Mouse (Mus musculus) neural tube, embryonic 11.5 days (tissue): ENCODE data around the gene Eme1. TPM values are rescaled to one million over a fixed set of nuclear protein-coding genes. Genes with fewer than 3 reads are reported as not detected.
A peak's percentile ranks its signal among the peaks of the same experiment; 100 is the strongest.

Experiments used
- ATAC-seq: fragments of 200-750 bp; cut with Nextera tagmentation; 2 replicates; pipeline ENCODE4 v1.8.0; 2017; ENCODE audit warnings: moderate number of reproducible peaks, mild to moderate bottlenecking, moderate TSS enrichment, moderate library complexity; ENCODE audit not compliant: insufficient read depth, low FRiP score, low TSS enrichment
- DNase-seq: peaks from one replicate; pipeline ENCODE4 v3.0.0-alpha.2; 2015; ENCODE audit warnings: low spot score
- H3K27ac ChIP-seq: fragments of 300-500 bp; sonication (generic); 2 replicates; pipeline ENCODE4 v1.5.1; 2014; ENCODE audit warnings: low read depth, mild to moderate bottlenecking, low read length
- H3K27me3 ChIP-seq: fragments of 300-500 bp; sonication (generic); 2 replicates; pipeline ENCODE4 v1.6.1; 2014; ENCODE audit warnings: mild to moderate bottlenecking, low read length, mixed read lengths; ENCODE audit not compliant: control insufficient read depth, insufficient read depth
- H3K36me3 ChIP-seq: fragments of 300-500 bp; sonication (generic); 2 replicates; pipeline ENCODE4 v1.6.1; 2014; ENCODE audit warnings: mild to moderate bottlenecking, low read length, moderate library complexity, mixed read lengths; ENCODE audit not compliant: control insufficient read depth, insufficient read depth
- H3K4me1 ChIP-seq: fragments of 300-500 bp; sonication (generic); 2 replicates; pipeline ENCODE4 v1.6.1; 2014; ENCODE audit warnings: low read length, mixed read lengths; ENCODE audit not compliant: control insufficient read depth, insufficient read depth
- H3K4me2 ChIP-seq: fragments of 300-500 bp; sonication (generic); 2 replicates; pipeline ENCODE4 v1.6.1; 2014; ENCODE audit warnings: low read depth, mild to moderate bottlenecking, moderate library complexity
- H3K4me3 ChIP-seq: fragments of 300-500 bp; sonication (generic); 2 replicates; pipeline ENCODE4 v1.5.1; 2014; ENCODE audit warnings: low read depth, low read length
- H3K9ac ChIP-seq: fragments of 300-500 bp; sonication (generic); 2 replicates; pipeline ENCODE4 v1.6.1; 2014; ENCODE audit warnings: mild to moderate bottlenecking, low read length
- H3K9me3 ChIP-seq: fragments of 300-500 bp; sonication (generic); 2 replicates; pipeline ENCODE4 v1.6.1; 2016; ENCODE audit warnings: low read length; ENCODE audit not compliant: control insufficient read depth
- WGBS: fragments of 180-500 bp; shearing (Covaris S2); extraction: QIAGEN DNeasy Blood & Tissue Kit; methylation state at CpG from one replicate; pipeline ENCODE4 v1.1.7; 2014; 5-methylcytosine and 5-hydroxymethylcytosine counted together
- polyA plus RNA-seq: library from polyadenylated mRNA; unstranded; fragments of >200 nt; fragmentation: Nextera tagmentation; extraction: Ambion mirVana; gene quantifications from 2 replicates; pipeline ENCODE4 v1.2.1, GENCODE M21; 2014

Gene Eme1
- polyA plus RNA-seq, 1 experiment from 2014 or later = 39.8 TPM

GRCm38 (mm10) chr11:94687178-94687577 lies 33.4 kb upstream of the Eme1 start:
- Histone ChIP-seq H3K9ac (no peak overlapping the region), H3K4me3 (no peak overlapping the region), H3K27ac (no peak overlapping the region), H3K4me1 (no peaks in the 10 kb centered on the region), H3K27me3 (no peaks in the 10 kb centered on the region), H3K4me2 (no peak overlapping the region), H3K36me3 (no peaks in the 10 kb centered on the region), H3K9me3 (no peaks in the 10 kb centered on the region)
- DNase-seq (no peak), ATAC-seq (no peak)
- 88% methylated on average over 6 of the region's 6 CpGs for WGBS

- H3K4me3 ChIP-seq = no peak overlapping the region
- H3K9me3 ChIP-seq = no peaks in the 10 kb centered on the region
- H3K9ac ChIP-seq = no peak overlapping the region
Observed at GRCm38 (mm10) chr11:94682427-94682826, 28.7 kb upstream of the Eme1 start.

GRCm38 (mm10) chr11:94681640-94682039 lies 27.9 kb upstream of the Eme1 start:
- no peaks in the 10 kb centered on the region for H3K27me3 ChIP-seq
- 84% methylated on average over 4 of the region's 4 CpGs for WGBS
- ATAC-seq = no peak

More at GRCm38 (mm10) chr11:94682427-94682826, 28.7 kb upstream of the Eme1 start:
- DNase-seq = no peak
- no peak for ATAC-seq
- Histone ChIP-seq H3K4me1 (no peaks in the 10 kb centered on the region), H3K36me3 (no peaks in the 10 kb centered on the region), H3K27ac (no peak overlapping the region), H3K4me2 (no peak overlapping the region), H3K27me3 (no peaks in the 10 kb centered on the region)
- WGBS = 81% methylated on average over 7 of the region's 7 CpGs

GRCm38 (mm10) chr11:94680639-94681038 lies 26.9 kb upstream of the Eme1 start:
- no peak overlapping the region for H3K4me2 ChIP-seq
- H3K4me1 ChIP-seq = peaks cover 11% of the 10 kb centered on the region
- DNase-seq (no peak), ATAC-seq (no peak)
- no peaks in the 10 kb centered on the region for H3K9me3 ChIP-seq
- no peak overlapping the region for H3K9ac ChIP-seq
- no peaks in the 10 kb centered on the region for H3K36me3 ChIP-seq
- no peak overlapping the region for H3K4me3 ChIP-seq
- no peak overlapping the region for H3K27ac ChIP-seq
- H3K27me3 ChIP-seq = no peaks in the 10 kb centered on the region

More at GRCm38 (mm10) chr11:94681640-94682039, 27.9 kb upstream of the Eme1 start:
- Histone ChIP-seq H3K4me3 (no peak overlapping the region), H3K9me3 (no peaks in the 10 kb centered on the region), H3K27ac (no peak overlapping the region), H3K36me3 (no peaks in the 10 kb centered on the region), H3K4me2 (no peak overlapping the region), H3K9ac (no peak overlapping the region), H3K4me1 (peaks cover under 1% of the 10 kb centered on the region)
- DNase-seq = no peak

GRCm38 (mm10) chr11:94677607-94678145 lies 23.9 kb upstream of the Eme1 start:
- Histone ChIP-seq H3K9ac (peak overlapping the region; percentile 2; the same call in 1 of the 2 replicates), H3K9me3 (no peaks in the 10 kb centered on the region), H3K27me3 (no peaks in the 10 kb centered on the region), H3K4me1 (peaks cover 11% of the 10 kb centered on the region), H3K4me3 (peak overlapping the region; percentile 94), H3K27ac (0 out of 2 replicates have a peak overlapping the region, but pooled peaks have one; percentile 89), H3K36me3 (no peaks in the 10 kb centered on the region; the same call in 1 of the 2 replicates), H3K4me2 (peak overlapping the region; percentile 83)
- no peak for ATAC-seq
- DNase-seq = no peak
- WGBS = 34% methylated on average over 15 of the region's 15 CpGs

GRCm38 (mm10) chr11:94676754-94677606 lies 23.2 kb upstream of the Eme1 start, which contains the start of gene Xylt2:
Gene Xylt2 (minus strand): TSS chr11:94677515.
- peak within 1 kb of the TSS; percentile 89 for H3K27ac ChIP-seq
- peak within 1 kb of the TSS; percentile 83 for H3K4me2 ChIP-seq
- peak within 1 kb of the TSS; percentile 97 for H3K9ac ChIP-seq
- H3K4me1 ChIP-seq = peaks cover 11% of the 10 kb centered on the region
- no peaks in the 10 kb centered on the region for H3K27me3 ChIP-seq
- peak within 1 kb of the TSS; percentile 94 for H3K4me3 ChIP-seq
- ATAC-seq (peak; percentile 94), DNase-seq (peak; percentile 98)
- H3K9me3 ChIP-seq = no peaks in the 10 kb centered on the region
- no peaks in the 10 kb centered on the region; the same call in 1 of the 2 replicates for H3K36me3 ChIP-seq
- under 1% methylated on average over 75 of the region's 82 CpGs for WGBS

- peaks cover 11% of the 10 kb centered on the region for H3K4me1 ChIP-seq
- WGBS = 36% methylated on average over 4 of the region's 4 CpGs
- no peaks in the 10 kb centered on the region for H3K27me3 ChIP-seq
- peak overlapping the region; percentile 83 for H3K4me2 ChIP-seq
- H3K4me3 ChIP-seq = peak overlapping the region; percentile 94
- H3K36me3 ChIP-seq = no peaks in the 10 kb centered on the region; the same call in 1 of the 2 replicates
- H3K9me3 ChIP-seq = no peaks in the 10 kb centered on the region
- H3K9ac ChIP-seq = peak overlapping the region; percentile 97
- ATAC-seq (no peak), DNase-seq (no peak)
- no peak overlapping the region for H3K27ac ChIP-seq
Observed at GRCm38 (mm10) chr11:94676308-94676707, 22.5 kb upstream of the Eme1 start.

- H3K9ac ChIP-seq = no peak overlapping the region
- no peaks in the 10 kb centered on the region for H3K9me3 ChIP-seq
- H3K36me3 ChIP-seq = peaks cover under 1% of the 10 kb centered on the region; the same call in 1 of the 2 replicates
- no peaks in the 10 kb centered on the region for H3K27me3 ChIP-seq
- no peak overlapping the region for H3K4me3 ChIP-seq
- WGBS = 79% methylated on average over 5 of the region's 5 CpGs
- no peak overlapping the region for H3K4me2 ChIP-seq
- DNase-seq (no peak), ATAC-seq (no peak)
- H3K4me1 ChIP-seq = peaks cover 11% of the 10 kb centered on the region
- H3K27ac ChIP-seq = no peak overlapping the region
Observed at GRCm38 (mm10) chr11:94675446-94675845, 21.7 kb upstream of the Eme1 start.
